Mouse (Mus musculus) c-Kit-positive CD71-positive TER-119-positive erythroid progenitor cells, embryonic 14.5 days (primary cell): ENCODE data around the gene Scn4a.

Source experiments
- DNase-seq: peaks from one replicate; pipeline ENCODE4 v3.0.0-alpha.2; 2013; ENCODE audit warnings: low spot score

Gene Scn4a

DNA sequence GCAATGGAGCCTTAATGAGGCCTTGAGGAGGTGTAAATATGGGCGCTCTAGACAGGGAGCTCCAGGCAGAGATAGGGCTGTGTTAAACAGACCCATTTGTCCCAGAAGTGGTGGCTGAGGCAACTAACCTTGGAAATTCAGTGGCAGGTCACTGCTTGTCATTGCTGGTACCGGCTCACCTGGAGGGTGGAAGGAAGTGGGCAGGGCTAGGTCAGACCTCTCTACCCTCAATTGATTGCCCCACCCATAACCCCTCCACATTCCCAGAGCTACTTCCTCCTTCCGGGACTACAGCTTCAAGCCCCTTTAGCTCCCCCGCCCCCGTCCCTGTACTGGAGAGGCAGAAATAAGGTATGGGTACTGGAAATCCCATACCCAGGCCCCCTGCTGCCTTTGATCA is 39.6 kb downstream of the Scn4a start:
- DNase-seq, result no peak

DNA sequence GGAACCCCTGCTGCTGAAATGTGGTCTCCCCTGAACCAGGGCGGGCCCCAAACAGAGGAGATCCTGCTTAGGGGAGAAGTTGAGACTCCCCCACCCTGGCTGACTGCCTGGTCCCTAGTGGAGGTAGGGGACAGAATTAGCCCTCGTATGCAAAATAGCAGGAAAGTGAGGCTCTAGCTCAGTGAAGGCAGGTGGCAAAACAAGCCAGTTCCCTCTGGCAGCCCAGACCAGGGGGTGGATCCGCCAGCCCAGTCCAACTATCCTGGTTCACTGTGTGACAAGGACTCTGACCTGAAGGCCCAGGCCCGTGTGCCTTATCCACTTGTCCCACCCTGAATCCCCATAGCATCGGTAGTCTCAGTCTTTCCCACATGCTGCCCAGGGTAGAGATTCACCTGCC is 43.0 kb downstream of the Scn4a start:
- DNase-seq, result no peak

DNA sequence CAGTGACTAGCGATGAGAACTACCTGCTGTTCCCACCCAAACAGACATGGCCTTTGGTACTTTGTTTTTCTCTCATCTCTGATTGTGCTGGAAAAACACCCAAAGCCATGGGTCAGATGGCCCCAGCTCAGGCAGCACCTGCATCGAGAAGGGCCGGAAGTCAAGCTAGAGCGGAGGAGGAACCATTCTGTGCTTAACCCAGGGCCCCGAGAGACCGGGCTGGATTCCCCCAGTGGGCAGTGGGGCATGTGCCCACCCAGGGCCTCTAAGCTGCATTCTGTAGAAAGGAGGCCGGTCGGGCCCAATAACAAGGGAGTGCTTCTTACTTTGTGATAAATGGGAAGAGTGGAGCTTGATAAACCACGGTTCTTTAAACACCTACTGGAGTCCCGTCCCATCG is 44.9 kb downstream of the Scn4a start:
- DNase-seq, result no peak

DNA sequence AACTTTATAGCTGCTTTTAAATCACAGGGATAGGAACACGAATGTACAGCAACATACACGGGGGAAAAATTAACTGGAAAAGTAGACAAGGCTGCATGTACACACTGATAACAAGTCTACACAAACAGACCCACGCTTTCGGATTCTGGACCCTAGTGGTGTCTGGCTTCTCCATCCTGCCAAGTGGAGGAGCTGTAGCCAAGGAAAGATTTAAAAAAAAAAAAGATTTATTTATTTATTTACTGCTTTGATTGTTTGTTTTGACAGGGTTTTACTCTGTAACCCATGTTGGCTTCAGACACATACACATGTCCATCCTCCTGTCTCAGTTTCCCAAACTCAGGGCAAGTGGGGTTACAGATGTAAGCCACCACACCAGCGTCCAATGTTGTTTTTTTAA is 45.7 kb downstream of the Scn4a start:
- no peak for DNase-seq

DNA sequence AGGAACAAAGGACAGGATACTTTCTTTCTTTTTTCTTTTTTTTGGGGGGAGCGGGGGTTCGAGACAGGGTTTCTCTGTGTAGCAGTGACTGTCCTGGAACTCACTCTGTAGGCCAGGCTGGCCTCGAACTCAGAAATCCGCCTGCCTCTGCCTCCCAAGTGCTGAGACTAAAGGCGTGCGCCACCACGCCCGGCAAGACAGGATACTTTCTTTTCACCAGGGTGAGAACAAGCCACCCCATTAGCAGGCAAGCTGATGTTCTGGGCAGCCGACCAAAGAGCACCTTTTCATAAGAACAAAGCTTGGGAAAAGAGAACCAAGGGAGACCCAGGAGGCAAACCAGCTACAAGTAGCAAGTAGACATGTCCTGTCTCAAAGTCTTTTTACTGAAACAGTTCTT is 46.3 kb downstream of the Scn4a start:
- no peak for DNase-seq

DNA sequence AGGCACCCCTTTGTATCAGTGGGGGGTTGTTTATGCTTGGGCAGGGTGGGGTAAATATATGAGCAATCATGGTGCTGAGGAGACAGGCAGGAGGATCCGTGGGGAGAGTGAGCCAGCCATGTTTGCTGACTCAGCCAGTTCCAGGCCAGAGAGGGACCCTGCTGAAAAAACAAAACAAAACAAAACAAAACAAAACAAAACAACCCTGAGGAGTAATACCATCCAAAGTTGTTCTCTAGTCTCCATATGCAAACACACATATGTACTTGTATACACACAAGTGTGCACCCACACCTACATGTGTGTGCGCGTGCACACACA is 47.1 kb downstream of the Scn4a start:
- DNase-seq, result no peak

DNA sequence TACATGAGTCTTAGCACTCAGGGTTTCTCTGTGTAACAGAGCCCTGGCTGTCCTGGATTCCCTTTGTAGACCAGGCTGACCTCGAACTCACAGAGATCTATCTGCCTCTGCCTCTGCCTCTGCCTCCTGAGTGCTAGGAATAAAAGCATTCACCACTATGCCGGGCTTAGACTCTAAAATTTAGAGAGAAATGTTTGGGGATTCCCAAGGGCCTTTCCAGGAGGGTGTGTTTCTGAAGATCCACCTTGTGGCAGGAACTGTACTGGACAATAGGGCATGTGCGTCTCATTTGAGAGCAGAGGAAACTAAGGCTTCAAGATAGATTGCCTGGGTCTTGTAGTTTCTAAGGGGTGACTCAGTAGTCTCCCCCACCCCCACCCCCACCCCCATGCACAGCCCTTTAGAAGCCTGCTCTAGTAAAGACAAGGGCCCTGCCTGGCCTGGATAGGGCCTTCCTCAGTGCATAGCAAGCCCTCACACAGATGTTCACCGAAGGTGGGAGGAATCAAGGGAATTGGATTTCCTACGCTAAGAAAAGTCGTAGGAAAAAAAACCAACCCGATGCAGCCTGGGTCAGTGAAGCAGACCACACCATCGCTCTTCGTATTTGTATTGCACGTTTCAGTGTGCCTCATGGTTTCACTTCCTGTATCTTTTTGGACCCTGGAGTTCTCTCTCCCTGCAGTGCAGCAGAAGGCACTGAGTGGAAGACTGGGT is 47.6 kb downstream of the Scn4a start:
- DNase-seq, result no peak

DNA sequence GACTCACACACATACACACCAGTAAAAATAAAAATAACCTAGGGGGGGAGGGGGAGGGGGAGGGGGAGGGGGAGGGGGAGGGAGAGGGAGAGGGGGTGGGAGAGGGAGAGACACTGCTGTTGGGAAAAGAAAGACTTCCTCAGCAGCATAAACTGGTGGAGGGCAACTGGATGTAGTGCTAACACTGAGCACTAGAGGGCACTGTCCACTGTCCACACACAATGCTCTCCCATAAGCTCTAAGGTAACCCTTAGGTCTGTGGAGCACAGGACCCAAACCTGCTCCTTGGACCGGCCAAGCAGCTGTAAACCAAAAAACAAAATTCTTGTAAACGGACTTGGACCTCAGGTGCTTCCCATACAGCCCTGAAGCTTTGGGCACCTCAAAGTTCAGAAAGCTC is 50.5 kb downstream of the Scn4a start:
- DNase-seq, result peak; percentile 61

DNA sequence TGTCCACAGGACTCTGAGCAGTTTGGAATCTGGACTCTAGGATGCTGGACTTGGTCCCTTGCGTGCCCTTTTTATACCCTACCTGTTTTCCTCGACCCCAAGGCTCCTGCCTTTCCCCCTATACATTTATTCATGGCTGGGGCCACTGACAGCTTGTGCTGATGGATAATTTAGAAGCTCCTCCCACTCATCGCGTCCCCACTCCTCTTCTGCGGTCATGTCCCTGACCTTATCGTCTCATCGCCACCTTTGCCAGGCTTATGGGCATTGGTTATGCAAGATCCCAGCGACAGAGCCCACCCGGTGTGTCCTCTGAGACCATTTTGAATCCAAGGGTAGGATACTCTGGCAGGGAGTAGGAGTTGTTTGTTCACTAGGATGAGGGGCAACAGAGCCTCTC is 51.3 kb downstream of the Scn4a start, which contains the start of gene Gh:
Gh (minus strand) TSS at position 101 of the 400 bp plus-strand sequence.
- DNase-seq, result no peak

DNA sequence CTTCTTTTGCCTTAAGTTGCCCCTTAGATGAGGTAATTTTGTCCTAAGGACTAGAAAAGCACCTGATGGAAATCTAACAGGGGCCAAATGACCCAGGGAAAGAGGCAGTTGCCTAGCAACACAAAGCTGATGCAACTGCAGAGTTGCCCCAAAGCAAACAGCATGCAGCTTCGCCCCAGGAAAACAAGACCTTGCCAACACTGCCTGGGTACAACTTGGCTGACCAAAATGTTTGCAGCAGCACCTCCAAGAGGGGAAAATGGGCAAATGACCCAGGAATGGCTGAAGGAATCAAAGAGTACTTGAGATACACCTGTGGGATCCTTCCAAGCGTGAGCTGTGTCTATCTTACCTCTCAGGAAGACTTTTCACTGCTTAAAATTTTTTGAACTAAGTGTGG is 61.2 kb downstream of the Scn4a start:
- no peak for DNase-seq

DNA sequence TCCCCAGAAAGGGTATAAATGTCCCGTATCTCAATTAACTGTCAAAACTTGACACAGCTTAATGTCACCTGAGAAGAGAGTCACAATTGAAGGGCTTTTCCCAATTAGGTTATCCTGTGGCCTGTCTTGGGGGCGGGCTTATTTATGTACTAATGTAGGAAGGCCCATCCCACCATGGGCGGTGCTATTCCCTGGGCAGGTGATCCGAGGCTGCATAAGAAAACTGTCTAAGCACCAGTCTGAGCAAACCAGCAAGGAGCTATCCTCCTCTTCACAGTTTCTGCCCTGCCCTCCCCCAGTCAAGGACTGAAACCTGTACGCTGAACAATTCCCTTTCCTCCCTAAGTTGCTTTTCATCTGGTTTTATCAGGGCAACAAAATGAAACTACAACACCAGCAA is 62.7 kb downstream of the Scn4a start:
- DNase-seq, result no peak

DNA sequence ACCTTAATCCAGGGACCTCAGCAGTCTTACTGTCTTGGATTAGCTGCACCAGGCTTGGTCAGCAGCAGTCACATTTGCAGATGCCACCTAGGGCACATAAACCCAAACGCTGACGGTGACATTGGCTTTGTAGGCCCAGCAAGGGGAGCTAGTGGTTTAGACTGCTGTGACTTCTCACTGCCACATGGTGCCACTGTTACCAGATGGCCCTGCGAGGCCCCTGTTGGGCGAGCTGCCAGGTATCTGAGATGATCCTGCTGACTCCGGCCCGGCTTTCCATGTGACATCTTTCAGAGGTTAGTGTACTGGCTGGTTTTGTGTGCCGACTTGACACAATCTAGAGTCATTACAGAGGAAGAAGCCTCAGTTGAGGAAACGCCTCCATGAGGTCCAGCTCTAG is 63.7 kb downstream of the Scn4a start:
- DNase-seq, result no peak

DNA sequence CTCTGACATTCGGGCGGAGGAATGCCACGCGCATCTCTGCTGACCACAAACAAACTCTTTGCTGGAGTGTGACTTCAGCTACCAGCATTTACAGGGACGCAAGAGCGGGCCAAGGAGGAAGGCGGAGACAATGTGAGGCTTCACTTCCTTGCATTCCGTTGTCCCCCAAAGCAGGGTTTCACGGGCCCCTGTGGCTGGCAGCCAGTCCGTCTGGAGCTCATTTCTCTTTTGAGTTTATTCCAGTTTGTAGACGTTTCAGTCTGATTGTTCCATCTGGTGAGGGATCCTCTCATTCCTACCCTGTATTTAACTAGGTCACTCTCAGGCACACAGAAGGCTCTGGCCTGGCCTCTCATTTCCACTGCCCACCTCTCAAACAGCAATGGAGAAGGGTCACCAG is 66.1 kb downstream of the Scn4a start:
- no peak for DNase-seq

DNA sequence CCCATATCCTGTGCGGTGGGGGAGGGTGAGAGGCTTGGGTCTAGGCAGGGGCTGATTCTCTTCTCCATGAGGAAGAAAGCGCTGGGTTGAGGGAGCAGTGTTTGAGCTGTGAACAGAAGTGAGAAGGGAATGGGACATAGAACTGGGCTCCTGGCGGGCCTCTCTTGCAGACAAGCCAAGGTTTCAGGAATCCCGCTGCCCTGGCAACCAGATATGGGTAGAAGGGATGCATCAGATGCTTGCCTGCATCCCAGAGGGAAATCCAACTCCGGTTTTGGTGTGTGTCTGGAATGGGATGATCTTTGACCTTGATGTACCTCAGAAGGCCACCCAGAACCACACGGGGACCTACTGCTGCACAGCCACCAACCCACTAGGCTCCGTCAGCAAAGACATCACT is 66.9 kb downstream of the Scn4a start:
- no peak for DNase-seq

DNA sequence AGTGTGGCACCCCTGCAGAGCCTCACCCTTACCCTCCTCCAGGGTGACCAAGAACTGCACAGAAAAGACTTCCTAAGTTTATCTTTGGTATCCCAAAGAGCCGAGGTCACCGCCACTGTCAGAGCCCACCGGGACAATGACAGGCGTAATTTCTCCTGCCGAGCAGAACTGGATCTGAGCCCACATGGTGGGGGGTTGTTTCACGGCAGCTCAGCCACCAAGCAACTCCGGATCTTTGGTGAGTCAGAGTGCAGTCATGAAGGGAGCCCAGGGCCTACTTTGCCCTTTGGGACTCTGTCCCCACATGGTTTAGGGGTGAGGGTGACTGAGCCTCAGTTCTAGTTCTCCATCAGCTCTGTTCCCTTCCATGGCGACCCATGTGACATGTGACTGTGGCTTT is 69.0 kb downstream of the Scn4a start:
- DNase-seq, result no peak

DNA sequence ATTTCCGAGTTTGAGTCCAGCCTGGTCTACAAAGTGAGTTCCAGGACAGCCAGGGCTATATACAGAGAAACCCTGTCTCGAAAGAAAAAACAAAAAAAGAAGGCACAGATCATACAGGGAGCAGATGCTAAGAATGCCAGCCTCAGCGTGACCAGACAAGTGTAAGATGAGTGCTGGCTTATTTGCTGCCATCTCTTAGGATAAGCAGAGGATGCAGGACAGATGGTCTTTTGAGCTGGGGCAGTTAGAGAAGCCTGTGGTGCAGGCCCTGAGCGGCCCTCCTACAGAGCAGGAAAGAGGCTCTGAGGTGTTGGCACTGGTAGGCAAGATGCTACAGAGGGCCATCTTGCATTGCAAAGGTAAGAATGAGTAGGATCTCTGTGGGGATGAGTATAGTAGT is 69.7 kb downstream of the Scn4a start:
- DNase-seq, result no peak

DNA sequence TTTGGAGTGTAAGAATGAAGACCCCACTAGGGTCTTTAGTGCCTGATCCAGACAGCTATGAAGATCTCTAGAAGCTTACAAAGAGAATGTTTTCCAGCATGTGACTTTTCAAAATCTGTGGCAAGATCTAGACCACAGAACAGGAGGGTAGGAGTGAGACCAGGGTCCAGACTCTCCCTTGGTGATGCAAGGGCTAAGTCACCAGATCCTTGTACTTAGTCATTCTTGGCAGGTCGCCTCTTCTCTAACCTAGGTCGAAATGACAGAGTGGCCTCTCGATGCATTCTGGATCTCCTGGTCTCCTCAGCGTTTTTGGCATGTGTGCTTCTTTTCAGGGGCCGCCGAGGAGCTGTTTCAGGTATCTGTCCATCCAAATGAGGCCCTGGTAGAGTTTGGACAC is 70.6 kb downstream of the Scn4a start:
- DNase-seq, result no peak

DNA sequence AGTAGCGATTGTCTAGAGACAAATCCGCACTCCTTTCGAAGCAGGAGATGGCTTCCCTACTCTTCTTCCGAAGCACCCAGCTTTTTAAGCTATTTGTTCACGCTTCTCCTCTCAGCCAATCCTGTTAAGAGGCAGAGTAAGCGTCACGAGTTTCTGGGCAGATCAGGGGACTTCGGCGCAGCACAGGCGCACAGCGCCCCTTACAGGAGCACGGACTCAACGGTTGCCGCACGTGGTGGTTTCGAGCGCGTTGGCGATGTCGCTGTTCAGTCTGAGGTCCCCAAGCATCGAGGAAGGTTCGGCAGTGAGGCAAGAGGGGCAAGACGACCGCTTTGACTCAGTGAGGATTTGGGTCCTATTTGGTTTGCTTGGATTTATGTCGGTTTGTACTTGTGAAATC is 76.6 kb downstream of the Scn4a start, which contains the start of gene Tcam1:
Tcam1 (plus strand) TSS at position 219 of the 400 bp plus-strand sequence.
- DNase-seq, result peak; percentile 90

DNA sequence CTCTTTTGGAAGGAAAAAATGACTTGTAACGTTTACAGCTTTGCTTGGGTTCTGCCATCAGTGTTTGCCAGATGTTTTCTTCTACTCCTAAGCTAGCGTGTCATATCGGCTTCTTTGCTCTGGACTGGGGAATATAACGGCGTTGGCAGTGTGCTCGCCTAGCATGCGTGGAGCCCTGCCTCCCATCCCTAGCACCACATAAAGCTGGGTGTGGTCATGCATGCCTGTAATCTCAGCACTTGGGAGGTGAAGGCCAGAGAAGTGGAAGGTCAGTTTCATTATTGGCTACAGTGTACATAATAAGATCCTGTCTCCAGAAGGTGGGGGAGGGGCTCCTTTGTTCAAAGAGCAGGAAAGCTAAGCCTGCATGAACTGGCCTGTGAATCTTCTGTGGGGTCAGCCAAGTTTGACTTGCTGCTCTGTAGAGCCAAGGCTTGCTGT is 78.1 kb downstream of the Scn4a start:
- no peak for DNase-seq

DNA sequence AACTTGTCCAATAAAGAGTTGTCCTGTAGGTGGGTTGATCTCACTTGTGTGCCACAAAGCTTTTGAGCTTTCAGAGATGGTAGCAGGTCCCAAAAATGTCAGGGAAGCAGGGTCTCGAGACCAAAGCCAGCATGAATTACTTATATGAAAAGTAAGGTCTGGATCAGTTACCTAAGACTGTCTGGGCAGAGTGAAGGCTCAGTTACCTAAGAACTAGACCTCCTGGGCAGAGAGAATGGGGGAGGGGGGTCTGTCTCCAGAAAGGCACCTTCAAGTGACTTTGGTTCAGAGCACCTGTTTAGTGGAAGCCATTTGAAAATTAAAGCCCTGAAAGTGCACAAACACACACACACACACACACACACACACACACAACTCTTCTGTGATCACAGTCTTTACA is 78.7 kb downstream of the Scn4a start:
- no peak for DNase-seq

DNA sequence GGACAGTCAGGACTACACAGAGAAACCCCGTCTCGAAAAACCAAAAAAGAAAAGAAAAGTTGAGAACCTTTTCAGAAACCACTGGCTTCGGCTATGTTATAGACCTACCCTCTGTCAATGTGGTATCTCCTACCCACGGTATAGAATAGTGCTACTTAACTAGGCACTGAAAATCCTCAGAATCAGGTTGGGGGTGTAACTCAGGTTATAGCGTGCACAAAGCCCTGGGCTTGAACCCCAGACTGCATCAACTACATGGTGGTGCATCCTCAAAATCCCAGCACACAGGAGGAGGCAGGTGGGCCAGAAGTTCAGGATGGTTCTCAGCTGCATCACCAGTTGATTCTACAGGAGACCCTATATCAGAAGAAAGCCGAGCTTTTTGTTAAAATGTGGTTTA is 79.3 kb downstream of the Scn4a start:
- no peak for DNase-seq

DNA sequence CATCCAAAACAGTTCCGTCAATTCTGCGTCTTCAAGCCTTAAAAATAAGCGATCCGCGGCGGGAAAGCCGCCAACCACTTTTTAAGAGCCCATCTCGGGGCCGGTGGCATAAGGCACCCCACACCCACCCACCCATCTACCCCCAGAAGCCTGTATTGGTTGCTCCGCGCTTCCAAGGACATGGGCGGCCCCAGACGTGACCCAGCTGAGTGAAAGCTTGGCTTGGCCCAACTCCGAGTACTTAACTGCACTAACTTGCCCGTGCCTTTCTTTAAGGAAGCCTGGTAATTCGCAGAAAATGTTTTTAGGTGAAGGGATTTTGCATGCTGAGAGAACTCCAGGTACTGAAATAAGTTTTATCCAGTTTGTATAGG is 79.8 kb downstream of the Scn4a start:
- no peak for DNase-seq

DNA sequence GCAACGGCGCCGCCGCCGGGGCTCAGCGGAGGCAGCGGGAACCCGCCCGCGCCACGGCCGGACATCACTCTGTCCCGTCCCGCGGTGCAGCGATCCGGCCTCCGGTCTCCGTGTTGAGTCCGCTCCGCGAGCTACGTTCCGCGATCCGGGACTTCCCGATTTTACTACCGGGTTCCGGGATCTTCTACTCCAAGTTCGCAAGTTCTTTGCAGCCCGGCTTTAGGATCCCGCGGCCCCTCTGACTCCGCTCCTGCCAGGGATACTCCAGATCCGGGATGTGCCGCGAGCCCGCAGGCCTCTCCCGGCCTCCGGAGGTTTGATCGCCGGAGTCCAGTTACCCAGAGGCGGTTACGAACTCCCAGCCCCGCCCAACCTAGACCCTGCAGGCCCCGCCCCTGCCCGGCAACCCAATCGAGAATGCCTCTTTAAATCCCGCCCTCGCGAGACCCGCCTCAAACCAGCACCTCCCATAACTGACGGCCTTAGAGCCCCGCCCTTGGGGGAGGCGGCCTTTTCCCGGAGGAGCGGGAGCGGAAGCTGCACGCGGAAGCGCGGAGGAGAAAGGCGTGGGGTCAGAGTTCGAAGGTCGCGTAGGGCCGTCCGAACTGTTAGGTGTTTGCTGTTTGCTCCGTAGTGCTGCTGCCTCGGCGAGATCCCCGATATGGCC is 80.3 kb downstream of the Scn4a start, which contains the start of gene Smarcd2:
Smarcd2 (minus strand) TSS at position 329 of the 667 bp plus-strand sequence.
- DNase-seq, result peak; percentile 99
